Mouse (Mus musculus) forebrain, embryonic 14.5 days (tissue): Measurements from ENCODE around the gene Adam11. TPM values are rescaled to one million over a fixed set of nuclear protein-coding genes. Genes with fewer than 3 reads are reported as not detected.

Experiments
- ATAC-seq: fragments of 200-750 bp; cut with Nextera tagmentation; 2 replicates; pipeline ENCODE4 v1.8.0; 2017; ENCODE audit warnings: mild to moderate bottlenecking, moderate library complexity
- DNase-seq: peaks from one replicate; pipeline ENCODE4 v3.0.0-alpha.2; 2015; ENCODE audit warnings: low spot score
- H3K27ac ChIP-seq: fragments of 300-500 bp; sonication (generic); 2 replicates; pipeline ENCODE4 v1.5.1; 2014; ENCODE audit warnings: low read depth, mild to moderate bottlenecking, control low read depth, low read length, moderate library complexity
- H3K27me3 ChIP-seq: fragments of 300-500 bp; sonication (generic); replicated peaks from 2 replicates; pipeline ENCODE4 v1.6.1; 2014; ENCODE audit warnings: low read length, control low read depth, mixed read lengths; ENCODE audit not compliant: control insufficient read depth, insufficient read depth
- H3K36me3 ChIP-seq: fragments of 300-500 bp; sonication (generic); 2 replicates; pipeline ENCODE4 v1.6.1; 2014; ENCODE audit warnings: low read length, control low read depth; ENCODE audit not compliant: control insufficient read depth, insufficient read depth
- H3K4me1 ChIP-seq: fragments of 300-500 bp; sonication (generic); 2 replicates; pipeline ENCODE4 v1.6.1; 2014; ENCODE audit warnings: antibody characterized with exemption, low read length, control low read depth; ENCODE audit not compliant: control insufficient read depth, insufficient read depth
- H3K4me2 ChIP-seq: fragments of 300-500 bp; sonication (generic); 2 replicates; pipeline ENCODE4 v1.6.1; 2014; ENCODE audit warnings: mild to moderate bottlenecking, control low read depth, low read length
- H3K4me3 ChIP-seq: fragments of 300-500 bp; sonication (generic); 2 replicates; pipeline ENCODE4 v1.5.1; 2014; ENCODE audit warnings: low read depth, low read length, control low read depth
- H3K9ac ChIP-seq: fragments of 300-500 bp; sonication (generic); 2 replicates; pipeline ENCODE4 v1.6.1; 2014; ENCODE audit warnings: mild to moderate bottlenecking, low read length, control low read depth, moderate library complexity
- H3K9me3 ChIP-seq: fragments of 300-500 bp; sonication (generic); replicated peaks from 2 replicates; pipeline ENCODE4 v1.6.1; 2016; ENCODE audit warnings: low read length, control low read depth, mixed read lengths; ENCODE audit not compliant: control insufficient read depth
- WGBS: fragments of 180-500 bp; shearing (Covaris S2); extraction: QIAGEN DNeasy Blood & Tissue Kit; methylation state at CpG from one replicate; pipeline ENCODE4 v1.1.7; 2014; 5-methylcytosine and 5-hydroxymethylcytosine counted together
- polyA plus RNA-seq: library from polyadenylated mRNA; unstranded; fragments of >200 nt; fragmentation: Nextera tagmentation; extraction: Ambion mirVana; gene quantifications from 2 replicates; pipeline ENCODE4 v1.2.1, GENCODE M21; 2014

Gene Adam11
- polyA plus RNA-seq, 1 experiment from 2014 or later: 10.0 TPM

GRCm38 (mm10) chr11:102734961-102735360, 26.3 kb upstream of the Adam11 start:
- 94% methylated on average over 6 of the region's 6 CpGs for WGBS
- no peak overlapping the region for H3K9ac ChIP-seq
- H3K27me3 ChIP-seq: 0 out of 2 replicates have a peak, but pooled peaks cover 2% of the 10 kb centered on the region
- no peak overlapping the region for H3K27ac ChIP-seq
- H3K4me3 ChIP-seq: no peak overlapping the region
- no peak overlapping the region for H3K4me2 ChIP-seq
- peaks cover 7% of the 10 kb centered on the region for H3K4me1 ChIP-seq
- no peaks in the 10 kb centered on the region for H3K9me3 ChIP-seq
- ATAC-seq (no peak), DNase-seq (no peak)
- no peaks in the 10 kb centered on the region for H3K36me3 ChIP-seq

- WGBS: 84% methylated on average over 3 of the region's 3 CpGs
Observed at GRCm38 (mm10) chr11:102738046-102738445, 23.2 kb upstream of the Adam11 start.

GRCm38 (mm10) chr11:102739278-102739966, 21.8 kb upstream of the Adam11 start:
- Histone ChIP-seq H3K27me3 (0 out of 2 replicates have a peak, but pooled peaks cover 2% of the 10 kb centered on the region), H3K4me1 (peaks cover 22% of the 10 kb centered on the region), H3K4me3 (peak overlapping the region; percentile 26), H3K9ac (peak overlapping the region; percentile 64), H3K36me3 (no peaks in the 10 kb centered on the region), H3K9me3 (no peaks in the 10 kb centered on the region), H3K27ac (peak overlapping the region; percentile 15; the same call in 1 of the 2 replicates), H3K4me2 (peak overlapping the region; percentile 67)
- ATAC-seq (peak; percentile 90), DNase-seq (peak; percentile 95)
- WGBS: 4% methylated on average over 20 of the region's 20 CpGs

More at GRCm38 (mm10) chr11:102738046-102738445, 23.2 kb upstream of the Adam11 start:
- no peak for ATAC-seq
- H3K4me3 ChIP-seq: no peak overlapping the region
- H3K27me3 ChIP-seq: 0 out of 2 replicates have a peak, but pooled peaks cover 2% of the 10 kb centered on the region
- H3K36me3 ChIP-seq: no peaks in the 10 kb centered on the region
- no peak overlapping the region for H3K9ac ChIP-seq
- no peaks in the 10 kb centered on the region for H3K9me3 ChIP-seq
- DNase-seq: no peak
- peaks cover 22% of the 10 kb centered on the region for H3K4me1 ChIP-seq
- no peak overlapping the region for H3K27ac ChIP-seq
- H3K4me2 ChIP-seq: no peak overlapping the region

GRCm38 (mm10) chr11:102740634-102741033, 20.6 kb upstream of the Adam11 start:
- DNase-seq: no peak
- WGBS: 56% methylated on average over 11 of the region's 11 CpGs
- H3K27me3 ChIP-seq: 0 out of 2 replicates have a peak, but pooled peaks cover 2% of the 10 kb centered on the region

GRCm38 (mm10) chr11:102741129-102741950, 19.9 kb upstream of the Adam11 start:
- 15% methylated on average over 22 of the region's 22 CpGs for WGBS
- peak; percentile 45 for DNase-seq
- no peak overlapping the region for H3K4me3 ChIP-seq
- H3K4me2 ChIP-seq: no peak overlapping the region; the same call in 1 of the 2 replicates
- no peaks in the 10 kb centered on the region for H3K36me3 ChIP-seq
- no peaks in the 10 kb centered on the region for H3K9me3 ChIP-seq
- H3K4me1 ChIP-seq: peaks cover 22% of the 10 kb centered on the region
- H3K27ac ChIP-seq: peak overlapping the region; percentile 9; the same call in 1 of the 2 replicates
- peak overlapping the region; percentile 7; the same call in 1 of the 2 replicates for H3K9ac ChIP-seq
- ATAC-seq: no peak
- H3K27me3 ChIP-seq: 0 out of 2 replicates have a peak, but pooled peaks cover 2% of the 10 kb centered on the region

More at GRCm38 (mm10) chr11:102740634-102741033, 20.6 kb upstream of the Adam11 start:
- no peak overlapping the region for H3K4me2 ChIP-seq
- no peak overlapping the region for H3K9ac ChIP-seq
- no peaks in the 10 kb centered on the region for H3K36me3 ChIP-seq
- no peak overlapping the region for H3K27ac ChIP-seq
- H3K9me3 ChIP-seq: no peaks in the 10 kb centered on the region
- H3K4me3 ChIP-seq: no peak overlapping the region
- H3K4me1 ChIP-seq: peaks cover 22% of the 10 kb centered on the region
- ATAC-seq: no peak

- DNase-seq: peak; percentile 65
- no peak for ATAC-seq
- H3K4me3 ChIP-seq: no peak overlapping the region
- no peaks in the 10 kb centered on the region for H3K36me3 ChIP-seq
- H3K9me3 ChIP-seq: no peaks in the 10 kb centered on the region
- no peak overlapping the region for H3K4me2 ChIP-seq
- 19% methylated on average over 7 of the region's 7 CpGs for WGBS
- H3K9ac ChIP-seq: no peak overlapping the region
- H3K27me3 ChIP-seq: 0 out of 2 replicates have a peak, but pooled peaks cover 2% of the 10 kb centered on the region
- H3K4me1 ChIP-seq: peaks cover 22% of the 10 kb centered on the region
- H3K27ac ChIP-seq: no peak overlapping the region
Observed at GRCm38 (mm10) chr11:102742066-102742465, 19.2 kb upstream of the Adam11 start.

- 0 out of 2 replicates have a peak, but pooled peaks cover 2% of the 10 kb centered on the region for H3K27me3 ChIP-seq
- peaks cover 22% of the 10 kb centered on the region for H3K4me1 ChIP-seq
- H3K36me3 ChIP-seq: no peaks in the 10 kb centered on the region
- no peak for DNase-seq
- H3K9me3 ChIP-seq: no peaks in the 10 kb centered on the region
- H3K9ac ChIP-seq: no peak overlapping the region
- H3K27ac ChIP-seq: no peak overlapping the region
- H3K4me3 ChIP-seq: no peak overlapping the region
- no peak for ATAC-seq
- 92% methylated on average over 5 of the region's 5 CpGs for WGBS
- H3K4me2 ChIP-seq: no peak overlapping the region
Observed at GRCm38 (mm10) chr11:102742843-102743242, 18.4 kb upstream of the Adam11 start.

- Histone ChIP-seq H3K4me3 (no peak overlapping the region), H3K36me3 (no peaks in the 10 kb centered on the region), H3K9ac (no peak overlapping the region), H3K27me3 (no peaks in the 10 kb centered on the region), H3K27ac (no peak overlapping the region), H3K9me3 (no peaks in the 10 kb centered on the region), H3K4me2 (no peak overlapping the region), H3K4me1 (peaks cover 16% of the 10 kb centered on the region)
- ATAC-seq: no peak
- no peak for DNase-seq
- WGBS: 90% methylated on average over 3 of the region's 3 CpGs
Observed at GRCm38 (mm10) chr11:102744746-102745145, 16.5 kb upstream of the Adam11 start.
